Mouse (Mus musculus): ENCODE measurements around the gene Rassf6. TPM values are rescaled to one million over a fixed set of nuclear protein-coding genes. Genes with fewer than 3 reads are reported as not detected.

Rassf6 gene
- 1 to 10 TPM in 1 of 2 experiments, under 1 TPM in 1; 0.81 to 1.9 TPM for total RNA-seq (2021)

- DNase-seq (ENCODE audit: extremely low spot score in 1 of 2, low spot score in 2 of 2): no peak
- intact Hi-C loops (cut with DNase I): no loop called here
These were observed at the start of gene Rassf6 for GRCm38 (mm10) chr5:90640286-90641217. Rassf6 (minus strand) TSS chr5:90640657.

DNA sequence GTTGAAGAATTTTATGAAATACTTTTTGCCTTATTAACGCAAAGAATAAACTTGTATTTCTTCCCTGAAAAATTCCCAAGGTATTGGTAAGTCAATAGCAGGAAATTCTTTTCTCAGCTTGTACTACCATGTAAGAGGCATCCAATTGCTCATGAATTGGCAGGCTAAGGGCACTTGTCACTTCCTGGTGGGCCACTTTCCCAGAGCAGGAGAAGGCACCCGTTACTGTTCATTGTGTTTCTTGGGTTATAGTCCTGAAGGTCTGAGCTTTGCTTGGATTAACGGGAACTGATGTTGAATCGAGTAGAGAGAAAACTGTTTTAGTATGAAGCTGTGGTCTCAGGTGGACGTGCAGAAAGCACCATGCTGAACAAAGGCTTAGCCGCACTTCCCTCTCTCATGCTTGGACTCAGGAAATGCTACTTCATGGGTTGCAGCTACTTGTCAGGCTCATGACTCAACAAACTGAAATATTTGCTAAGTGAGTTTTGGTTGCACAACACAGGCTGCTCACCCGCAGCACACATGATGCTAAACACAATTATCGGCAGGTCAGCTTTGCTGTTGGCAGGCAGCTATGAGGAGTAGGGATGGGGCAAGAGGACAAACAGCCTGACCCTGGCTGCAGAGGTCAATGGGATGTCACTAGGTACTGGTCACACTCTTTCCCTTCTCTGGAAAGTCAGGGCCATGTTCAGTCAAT is 49.1 kb upstream of the Rassf6 start:
- intact Hi-C loops (cut with DNase I): no loop called here

DNA sequence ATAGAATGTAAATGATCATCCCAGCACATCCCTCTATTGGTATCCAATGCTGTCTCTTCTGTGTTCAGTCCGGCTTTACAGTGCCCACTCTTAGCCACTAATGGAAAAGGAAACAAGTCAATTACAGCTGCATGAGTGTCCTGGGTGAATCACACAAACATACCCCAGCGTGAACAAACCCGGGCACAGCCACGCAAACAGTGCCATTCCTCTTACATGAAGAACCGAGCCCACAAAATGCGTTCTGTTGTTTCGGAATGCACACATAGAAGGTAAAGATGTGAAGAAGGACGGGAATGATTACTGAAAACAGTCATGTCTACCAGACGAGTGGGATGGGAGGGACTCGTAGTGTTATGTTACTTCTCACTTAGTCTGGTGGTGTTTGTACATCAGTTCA is 47.5 kb upstream of the Rassf6 start:
- intact Hi-C loops (cut with DNase I): no loop called here

More for the DNA sequence above, 49.1 kb upstream of the Rassf6 start:
- DNase-seq (ENCODE audit: extremely low spot score in 1 of 2, low spot score in 2 of 2): no peak

DNA sequence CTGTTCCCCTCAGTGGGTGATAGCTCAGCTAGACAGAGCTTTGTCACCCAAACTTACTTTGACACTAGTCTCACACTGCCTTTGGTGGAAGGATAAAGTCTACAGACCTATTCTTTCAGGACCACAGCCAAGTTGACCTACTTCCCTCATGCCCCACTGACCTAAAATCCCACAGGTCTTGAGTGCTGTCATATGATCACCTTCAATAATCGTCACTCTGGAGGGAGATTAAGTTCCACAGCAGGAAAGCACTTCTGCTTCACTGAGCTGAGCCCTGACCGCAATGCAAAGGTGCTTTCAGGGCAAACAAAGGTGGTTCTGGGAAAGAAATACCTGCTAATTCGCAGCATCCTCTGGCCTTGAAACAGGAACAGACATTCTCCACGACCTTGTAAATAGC is 44.5 kb upstream of the Rassf6 start:
- intact Hi-C loops (cut with DNase I): no loop called here
- no peak for DNase-seq (ENCODE audit: extremely low spot score in 1 of 2, low spot score in 2 of 2)

More for the DNA sequence above, 47.5 kb upstream of the Rassf6 start:
- no peak for DNase-seq (ENCODE audit: extremely low spot score in 1 of 2, low spot score in 2 of 2)

DNA sequence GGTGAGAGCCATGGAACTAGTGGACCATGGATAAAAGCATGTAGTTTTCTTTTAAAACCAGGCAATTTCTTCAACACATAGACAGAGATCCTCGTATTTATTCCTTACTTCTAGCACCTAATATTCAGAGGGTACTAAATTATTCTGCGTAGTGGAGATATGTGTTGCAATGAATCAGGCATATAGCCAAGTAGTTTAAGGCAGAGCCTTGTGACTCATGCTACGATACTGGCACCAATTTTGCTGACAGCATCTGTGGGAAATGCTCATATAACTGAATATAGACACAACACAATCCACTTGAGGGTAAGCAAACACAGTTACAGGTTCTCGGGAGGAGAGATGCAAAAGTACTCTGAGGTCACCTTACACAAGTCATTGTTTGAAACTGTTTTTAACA is 41.4 kb upstream of the Rassf6 start:
- no peak for DNase-seq (ENCODE audit: extremely low spot score in 1 of 2, low spot score in 2 of 2)
- intact Hi-C loops (cut with DNase I): no loop called here

GRCm38 (mm10) chr5:90677560-90677959 is 37.1 kb upstream of the Rassf6 start:
- DNase-seq (ENCODE audit: extremely low spot score in 1 of 2, low spot score in 2 of 2): no peak
- intact Hi-C loops (cut with DNase I): no loop called here

- intact Hi-C loops (cut with DNase I): loop anchor here (5.0 kb wide), 2 partner anchors 125 to 245 kb away; partner anchors contain the start of gene Cxcl3
- DNase-seq (ENCODE audit: extremely low spot score in 1 of 2, low spot score in 2 of 2): no peak
These were observed 21.4 kb upstream of the Rassf6 start for GRCm38 (mm10) chr5:90661852-90662251.

- intact Hi-C loops (cut with DNase I): loop anchor here (5.0 kb wide), 2 partner anchors 126 to 246 kb away; partner anchors contain the start of gene Cxcl3
- DNase-seq (ENCODE audit: extremely low spot score in 1 of 2, low spot score in 2 of 2): peak in 1 of 2 experiments; percentile 40
These were observed 21.0 kb upstream of the Rassf6 start for GRCm38 (mm10) chr5:90661436-90661835.

GRCm38 (mm10) chr5:90660411-90660810 is 20.0 kb upstream of the Rassf6 start:
- intact Hi-C loops (cut with DNase I): loop anchor here (5.0 kb wide), 2 partner anchors 127 to 247 kb away; partner anchors contain the start of gene Cxcl3

GRCm38 (mm10) chr5:90656681-90657080 is 16.2 kb upstream of the Rassf6 start:
- intact Hi-C loops (cut with DNase I): loop anchor here (10.0 kb wide), 1 partner anchor 452 kb away; no protein-coding TSS in a partner anchor

More at GRCm38 (mm10) chr5:90660411-90660810, 20.0 kb upstream of the Rassf6 start:
- no peak for DNase-seq (ENCODE audit: extremely low spot score in 1 of 2, low spot score in 2 of 2)

DNA sequence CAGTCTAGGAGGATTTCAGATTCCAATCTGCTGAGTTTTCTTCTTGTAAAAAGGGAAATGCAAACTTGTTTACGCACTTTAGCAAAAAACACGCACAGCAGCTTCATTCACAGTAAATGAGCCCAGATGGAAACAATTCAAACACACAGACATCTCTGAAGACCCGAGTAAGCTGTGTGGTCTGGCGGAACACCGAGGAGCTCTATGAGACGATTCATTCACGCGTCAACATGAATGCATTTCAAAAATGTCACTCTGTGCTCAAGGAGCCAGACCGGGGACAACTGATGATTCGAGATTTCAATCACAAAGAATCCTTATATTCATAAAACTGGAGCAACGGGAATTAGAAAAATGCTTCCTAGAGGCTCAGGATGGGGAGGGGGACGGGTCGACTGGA is 15.4 kb upstream of the Rassf6 start:
- intact Hi-C loops (cut with DNase I): loop anchor here (10.0 kb wide), 1 partner anchor 451 kb away; no protein-coding TSS in a partner anchor
- DNase-seq (ENCODE audit: extremely low spot score in 1 of 2, low spot score in 2 of 2): no peak

More at GRCm38 (mm10) chr5:90656681-90657080, 16.2 kb upstream of the Rassf6 start:
- DNase-seq (ENCODE audit: extremely low spot score in 1 of 2, low spot score in 2 of 2): no peak

DNA sequence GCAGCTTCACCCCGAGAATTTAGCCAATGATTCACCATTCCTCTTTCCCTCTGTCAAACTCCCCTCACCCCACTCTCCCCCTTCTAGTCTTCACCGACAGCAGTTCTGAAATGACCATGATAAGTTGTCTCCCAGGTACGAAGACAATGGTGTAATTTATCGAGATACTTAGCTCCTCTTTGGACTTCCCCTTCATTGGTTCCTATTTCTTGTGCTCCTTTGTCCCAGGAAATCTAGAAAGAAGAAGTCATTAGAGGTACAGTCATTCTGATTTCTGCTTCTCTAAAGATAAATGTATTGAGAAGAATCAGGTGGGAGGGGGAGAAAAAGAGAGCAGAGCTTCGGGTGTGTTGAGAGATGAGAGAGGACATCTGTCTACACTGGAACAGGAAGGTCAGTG is 14.3 kb upstream of the Rassf6 start:
- intact Hi-C loops (cut with DNase I): loop anchor here (5.0 to 10.0 kb wide), 2 partner anchors 247 to 450 kb away; no protein-coding TSS in a partner anchor
- DNase-seq (ENCODE audit: extremely low spot score in 1 of 2, low spot score in 2 of 2): no peak

DNA sequence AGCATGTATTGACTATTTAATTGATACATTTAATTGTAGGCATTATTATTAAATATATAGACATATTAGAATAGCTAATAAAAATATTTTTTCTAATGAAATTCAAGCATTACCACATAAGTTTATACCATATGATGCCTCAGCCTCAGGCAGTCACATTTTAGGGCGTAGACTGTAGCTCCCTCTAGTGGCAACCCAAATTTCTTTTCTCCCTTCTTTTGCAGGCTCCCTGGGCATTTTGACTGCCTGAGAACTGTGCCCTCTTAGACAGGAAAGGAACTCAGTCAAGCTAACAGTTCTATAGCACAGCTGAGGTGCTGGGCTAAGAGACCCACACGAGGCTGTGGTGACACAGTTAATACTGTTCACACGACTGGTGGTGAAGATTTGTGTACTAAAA is 12.3 kb upstream of the Rassf6 start:
- intact Hi-C loops (cut with DNase I): loop anchor here (2.0 to 10.0 kb wide), 3 partner anchors 48 to 448 kb away; no protein-coding TSS in a partner anchor
- DNase-seq (ENCODE audit: extremely low spot score in 1 of 2, low spot score in 2 of 2): peak; percentile 40 to 73

DNA sequence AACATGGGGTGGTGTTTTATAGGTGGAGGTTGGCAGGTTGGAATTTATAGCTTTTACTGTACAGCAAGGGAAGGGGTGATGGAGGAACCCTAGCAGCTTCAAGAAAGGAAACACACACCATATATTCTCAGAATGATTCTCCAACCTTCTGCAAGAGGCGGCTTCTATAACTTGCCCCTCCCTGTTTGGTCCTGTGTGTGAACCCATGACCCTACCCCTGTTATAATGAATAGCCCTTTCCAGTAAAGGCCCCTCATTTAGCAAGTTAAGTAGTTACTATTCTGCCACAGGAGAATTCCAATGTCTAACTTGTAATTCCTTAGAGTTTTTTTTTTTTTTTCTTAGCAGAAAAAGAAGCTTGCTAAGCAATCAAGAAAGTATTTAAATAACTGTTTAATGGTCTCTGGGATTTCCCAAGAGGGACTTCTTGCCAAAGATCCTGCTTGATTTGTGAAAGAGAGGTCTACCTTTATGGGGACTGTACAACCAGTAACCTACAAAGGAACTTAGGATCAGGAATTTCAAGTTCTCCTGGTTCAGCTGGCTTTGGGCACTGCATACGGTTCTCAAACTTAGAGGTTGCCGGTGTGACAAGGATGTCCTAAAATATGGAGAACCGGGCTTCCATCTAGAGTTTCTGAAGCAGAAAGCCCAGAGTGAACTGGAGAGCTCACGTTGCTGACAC is 10.2 kb upstream of the Rassf6 start:
- intact Hi-C loops (cut with DNase I): loop anchor here (5.0 to 10.0 kb wide), 2 partner anchors 243 to 446 kb away; no protein-coding TSS in a partner anchor
- no peak for DNase-seq (ENCODE audit: extremely low spot score in 1 of 2, low spot score in 2 of 2)

DNA sequence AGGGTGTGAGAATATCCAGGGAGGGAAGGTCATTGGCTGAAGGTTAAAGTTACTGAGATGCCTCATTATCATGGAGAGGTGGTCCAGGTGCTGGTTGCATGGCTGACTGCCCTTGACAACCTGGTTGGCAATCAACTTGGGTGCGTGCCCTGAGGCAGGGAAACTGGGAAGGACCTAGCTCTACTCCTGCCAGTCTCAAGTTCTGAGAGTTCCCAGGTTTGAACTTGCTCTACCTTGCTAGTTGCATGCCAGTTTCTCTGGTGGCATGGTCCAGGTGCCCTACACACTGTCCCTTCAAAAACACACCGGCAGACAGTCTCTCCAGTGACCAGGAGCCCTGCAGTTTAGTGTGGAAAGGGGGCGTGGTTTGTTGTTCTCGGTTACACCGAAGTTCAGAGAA is 7.0 kb upstream of the Rassf6 start:
- no peak for DNase-seq (ENCODE audit: extremely low spot score in 1 of 2, low spot score in 2 of 2)
- intact Hi-C loops (cut with DNase I): no loop called here

DNA sequence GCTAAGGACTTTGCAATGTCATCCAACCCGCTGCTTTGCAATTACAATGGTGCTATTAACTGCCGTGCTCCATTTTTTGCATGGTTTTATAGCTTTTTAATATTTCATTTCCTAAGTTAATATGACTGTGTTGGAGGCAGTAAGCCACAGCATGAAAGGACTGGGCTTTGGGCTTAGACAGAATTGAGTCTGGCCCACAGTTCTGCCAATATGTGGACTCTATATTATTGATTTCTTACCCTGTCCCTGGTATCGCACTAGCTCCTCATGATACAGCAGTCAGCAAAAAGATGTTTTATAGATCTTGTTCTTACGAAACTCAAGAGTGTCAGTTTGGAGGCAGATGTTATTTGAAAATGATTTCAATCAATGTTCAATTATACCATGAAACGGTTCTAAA is 5.9 kb upstream of the Rassf6 start:
- intact Hi-C loops (cut with DNase I): no loop called here
- DNase-seq (ENCODE audit: extremely low spot score in 1 of 2, low spot score in 2 of 2): no peak

- intact Hi-C loops (cut with DNase I): no loop called here
- DNase-seq (ENCODE audit: extremely low spot score in 1 of 2, low spot score in 2 of 2): no peak
These were observed 5.1 kb upstream of the Rassf6 start for GRCm38 (mm10) chr5:90645579-90645978.

DNA sequence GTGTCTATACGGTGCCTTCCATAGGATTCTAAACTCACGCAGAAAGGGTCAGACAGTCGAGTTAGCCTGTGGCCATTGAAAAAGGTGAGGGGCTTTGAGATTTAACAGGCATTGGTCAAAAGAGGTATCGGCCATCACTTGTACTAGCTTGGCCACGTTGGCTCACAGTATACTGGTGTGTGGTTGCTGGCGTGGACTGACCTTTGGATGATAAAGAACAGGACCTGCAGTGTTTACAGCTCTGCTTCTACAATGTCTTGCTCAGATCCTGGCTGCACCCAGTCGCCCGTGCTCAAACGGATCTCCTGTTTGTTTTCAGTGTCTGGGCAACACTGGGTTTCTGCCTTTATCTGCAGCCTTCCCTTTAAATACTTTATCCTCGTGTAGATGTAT is 757 bp upstream of the Rassf6 start:
- intact Hi-C loops (cut with DNase I): no loop called here
- DNase-seq (ENCODE audit: extremely low spot score in 1 of 2, low spot score in 2 of 2): no peak

DNA sequence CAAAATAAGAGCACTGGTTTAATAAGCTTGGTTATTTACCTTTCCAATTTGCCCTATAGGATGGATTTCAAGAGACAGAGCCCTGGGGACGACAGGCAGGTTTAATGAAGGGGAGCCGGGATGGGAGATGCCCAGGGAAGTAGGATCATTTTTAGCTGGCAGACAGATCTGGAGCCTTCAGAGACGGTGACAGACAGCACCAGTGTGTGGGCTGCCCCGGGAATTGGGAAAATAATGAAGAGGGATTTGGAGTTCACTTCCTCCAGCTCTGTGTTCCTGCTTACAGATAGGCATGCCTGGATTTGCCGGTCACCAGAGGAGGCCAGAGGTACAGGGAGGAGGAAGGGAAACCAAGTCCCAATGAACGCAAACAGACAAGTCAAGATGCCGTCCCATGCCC is 5.6 kb downstream of the Rassf6 start:
- no peak for DNase-seq (ENCODE audit: extremely low spot score in 1 of 2, low spot score in 2 of 2)
- intact Hi-C loops (cut with DNase I): no loop called here
